Mouse (Mus musculus) kidney, postnatal 25 days (tissue): ENCODE results near the gene Plekho1.
"Not testable (repeated sequence)": the region's sequence is repeated elsewhere in the genome, so short reads cannot be mapped to it uniquely, and the experiment has no call there.

Source experiments
- DNase-seq, 2 experiments: peaks; one replicate each; pipeline ENCODE4 v3.0.0; 2021; ENCODE audit warnings: mixed read lengths in 2 of 2

The Plekho1 gene

DNA sequence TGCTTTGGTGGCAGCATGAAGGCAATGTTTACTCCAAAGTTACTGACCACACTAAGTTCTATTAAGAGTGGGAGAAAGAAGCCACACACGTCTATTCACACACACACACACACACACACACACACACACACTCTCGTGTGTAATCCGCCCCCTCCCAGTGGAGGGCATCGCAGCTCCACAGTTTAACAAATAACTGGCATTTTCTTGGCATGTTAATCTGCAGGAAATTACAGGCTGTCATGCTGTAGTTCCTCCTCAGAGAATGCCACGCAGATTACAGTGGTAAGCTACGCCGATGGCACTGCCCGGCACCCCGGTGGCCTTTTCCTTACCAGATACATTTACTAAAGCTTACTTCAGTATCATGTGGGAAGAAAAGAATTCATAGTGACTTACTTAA is 17.5 kb downstream of the Plekho1 start:
- DNase-seq: peak in 1 of 2 experiments; percentile 26

DNA sequence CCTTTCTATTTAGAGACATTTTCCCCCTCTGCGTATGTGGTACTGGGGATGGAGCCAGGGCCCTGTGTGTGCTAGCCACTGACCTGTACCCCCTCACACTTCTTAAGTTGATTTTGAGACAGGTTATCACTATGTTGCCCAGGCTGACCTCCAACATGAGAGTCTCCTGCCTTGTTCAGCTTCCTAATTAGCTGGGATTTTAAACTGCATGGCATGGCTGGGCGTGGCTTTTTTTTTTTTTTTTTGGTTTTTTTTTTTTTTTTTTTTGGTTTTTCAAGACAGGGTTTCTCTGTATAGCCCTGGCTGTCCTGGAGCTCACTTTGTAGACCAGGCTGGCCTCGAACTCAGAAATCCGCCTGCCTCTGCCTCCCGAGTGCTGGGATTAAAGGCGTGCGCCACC is 18.2 kb downstream of the Plekho1 start:
- not testable (repeated sequence) for DNase-seq

DNA sequence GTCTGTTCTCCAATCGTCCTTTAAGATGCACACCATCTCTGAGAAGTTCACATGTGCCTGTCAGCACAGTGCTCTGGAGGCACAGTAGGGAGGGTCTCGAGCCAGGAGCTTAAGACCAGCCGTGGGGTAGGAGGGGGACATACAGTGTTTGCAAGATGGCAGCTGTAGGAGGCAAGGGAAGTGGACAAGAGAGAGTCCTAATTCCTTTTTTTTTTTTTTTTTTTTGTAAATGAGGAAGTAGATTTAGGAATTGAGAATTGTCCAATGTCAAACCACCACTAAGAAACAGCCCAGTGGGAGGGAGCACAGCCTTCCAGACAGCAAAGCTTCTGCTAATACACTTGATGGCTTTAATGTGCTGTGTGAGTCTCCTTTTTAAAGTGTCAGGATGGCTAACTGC is 18.7 kb downstream of the Plekho1 start:
- no peak for DNase-seq

DNA sequence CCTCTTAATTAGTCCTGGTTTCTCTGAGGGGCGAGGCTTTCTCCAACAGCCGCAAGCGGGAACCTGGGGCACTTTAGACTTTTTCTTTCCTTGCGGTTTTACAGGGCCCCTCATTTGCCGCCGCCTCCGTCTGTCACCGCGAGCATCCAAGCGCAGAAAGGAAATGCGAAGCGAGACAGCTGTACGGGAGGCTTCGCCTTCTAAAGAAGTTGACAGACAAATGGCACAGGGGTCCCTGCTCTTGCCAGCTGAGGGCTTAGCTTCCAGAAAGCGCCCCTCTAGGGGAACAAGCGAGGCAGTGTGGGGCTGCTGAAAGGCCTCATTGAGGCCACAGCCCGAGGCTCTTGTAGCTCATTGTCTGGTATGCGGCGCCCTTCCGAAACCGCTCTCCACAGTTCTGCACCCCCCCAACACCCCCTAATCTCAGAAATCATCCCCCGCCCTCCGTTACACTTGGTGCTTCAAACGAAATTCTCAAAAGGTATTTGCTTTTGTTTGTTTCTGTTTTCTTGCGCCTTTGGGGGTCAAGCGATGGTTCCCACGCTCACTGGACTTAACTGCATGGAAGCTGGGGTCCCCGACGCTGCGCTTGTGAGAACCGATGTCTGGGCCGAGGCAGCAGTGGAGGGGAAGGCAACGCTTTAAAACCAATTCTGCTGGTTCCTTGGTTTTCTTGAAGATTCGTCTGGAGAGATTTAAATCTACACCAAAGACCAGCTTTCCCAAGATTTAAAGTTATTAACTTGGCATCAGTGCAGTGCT is 22.7 kb downstream of the Plekho1 start:
- DNase-seq: no peak

DNA sequence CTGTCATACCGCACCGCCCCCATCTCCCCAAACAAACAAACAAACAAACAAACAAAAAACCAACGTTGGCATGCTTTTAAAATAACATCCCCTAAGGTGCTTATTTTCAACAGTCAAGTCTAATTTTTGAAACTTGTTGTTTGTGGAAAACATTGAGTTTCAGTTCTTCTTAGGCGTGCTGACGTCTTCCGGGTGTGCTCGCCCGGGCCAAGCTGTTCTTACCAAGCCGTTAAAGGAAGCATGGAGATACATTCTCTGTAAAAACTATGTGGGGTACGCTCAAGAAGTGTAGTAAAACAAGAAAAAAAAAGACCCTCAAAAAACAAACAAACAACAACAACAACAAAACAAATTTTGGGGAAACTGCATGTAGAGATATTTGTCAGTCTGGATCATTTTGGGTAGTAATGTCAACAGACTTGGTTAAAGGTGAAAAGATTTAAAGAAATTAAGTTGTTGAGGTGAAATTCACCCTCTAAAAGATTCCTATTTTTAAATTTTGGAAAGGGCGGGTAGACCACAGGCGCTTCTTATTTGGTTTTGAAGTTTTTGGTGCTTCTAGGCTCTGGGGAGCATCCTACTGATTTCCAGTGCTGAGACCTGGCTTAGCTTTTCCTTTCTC is 23.4 kb downstream of the Plekho1 start:
- DNase-seq: no peak

DNA sequence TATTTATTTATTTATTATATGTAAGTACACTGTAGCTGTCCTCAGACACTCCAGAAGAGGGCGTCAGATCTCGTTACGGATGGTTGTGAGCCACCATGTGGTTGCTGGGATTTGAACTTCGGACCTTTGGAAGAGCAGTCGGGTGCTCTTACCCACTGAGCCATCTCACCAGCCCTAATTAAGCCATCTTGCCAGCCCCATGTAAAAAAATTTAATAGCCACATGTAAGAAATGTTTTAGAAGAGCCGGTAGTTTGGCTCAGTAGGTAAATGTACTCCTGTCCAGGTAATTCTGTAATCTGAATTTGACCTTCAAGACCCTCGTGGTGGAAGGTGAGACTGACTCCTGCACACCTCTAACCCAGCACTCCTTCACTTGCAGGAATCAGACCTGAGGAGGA is 25.1 kb downstream of the Plekho1 start:
- DNase-seq: not testable (repeated sequence)

DNA sequence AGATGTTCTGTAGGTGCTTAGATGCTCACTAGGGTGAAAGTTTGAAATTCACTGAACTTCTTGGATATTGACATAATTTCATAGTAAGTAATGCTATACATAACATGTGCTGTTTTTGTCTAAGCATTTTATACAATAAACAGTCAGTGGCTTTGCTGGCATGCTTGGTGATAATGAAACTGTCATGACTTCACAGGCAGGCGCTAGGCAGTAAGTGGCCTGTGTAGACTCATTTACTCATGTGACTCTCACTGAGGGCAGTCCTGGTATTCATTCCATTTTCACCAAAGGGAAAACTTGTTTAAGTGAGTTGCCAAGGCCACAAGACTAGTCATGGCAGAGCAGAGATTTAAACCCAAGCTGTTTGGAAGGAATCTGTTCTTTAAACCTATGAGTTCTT is 26.5 kb downstream of the Plekho1 start:
- DNase-seq: no peak

DNA sequence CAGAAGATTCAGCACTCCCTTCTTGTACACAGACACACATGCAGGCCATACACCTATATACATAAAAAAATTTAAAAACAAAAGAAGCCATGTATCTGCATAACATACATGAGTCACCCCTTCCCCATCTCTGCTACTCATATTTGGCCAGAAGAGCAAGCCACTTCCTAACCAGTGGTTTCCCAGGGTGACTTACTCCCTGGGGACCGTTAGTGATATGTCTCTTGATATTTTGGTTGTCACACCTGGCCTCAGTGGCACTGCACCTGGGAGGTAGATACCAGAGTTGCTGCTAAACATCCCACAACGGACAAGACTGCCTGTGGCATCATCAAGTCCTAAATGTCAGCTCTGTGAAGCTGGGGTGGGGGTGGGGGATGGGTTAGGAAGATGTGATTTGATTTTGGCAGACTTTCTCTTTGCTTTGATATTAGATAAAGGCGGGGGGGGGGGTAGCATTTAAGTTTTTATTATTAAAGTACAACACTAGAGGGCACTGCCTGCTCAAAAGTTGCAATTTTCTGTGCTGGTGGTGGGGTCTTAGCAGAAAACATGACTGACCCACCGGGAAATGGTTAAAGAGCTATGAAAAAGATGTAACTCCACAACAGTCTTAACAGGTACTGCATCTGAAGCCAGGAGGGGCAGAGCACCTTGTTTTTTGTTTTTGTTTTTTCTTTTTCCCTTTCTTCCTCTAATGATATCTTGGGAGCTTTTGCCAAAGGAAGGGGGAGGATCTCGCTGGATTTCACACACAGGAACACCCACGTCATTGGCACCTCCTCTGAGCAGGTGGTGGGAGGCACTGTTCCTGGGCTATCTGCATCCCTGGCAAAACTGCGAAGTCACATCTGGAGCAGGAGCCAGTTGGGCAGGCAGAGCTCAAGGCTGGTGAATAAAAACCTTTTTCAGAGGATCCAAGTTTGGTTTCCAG is 30.0 kb downstream of the Plekho1 start:
- peak in 1 of 2 experiments; percentile 24 for DNase-seq

DNA sequence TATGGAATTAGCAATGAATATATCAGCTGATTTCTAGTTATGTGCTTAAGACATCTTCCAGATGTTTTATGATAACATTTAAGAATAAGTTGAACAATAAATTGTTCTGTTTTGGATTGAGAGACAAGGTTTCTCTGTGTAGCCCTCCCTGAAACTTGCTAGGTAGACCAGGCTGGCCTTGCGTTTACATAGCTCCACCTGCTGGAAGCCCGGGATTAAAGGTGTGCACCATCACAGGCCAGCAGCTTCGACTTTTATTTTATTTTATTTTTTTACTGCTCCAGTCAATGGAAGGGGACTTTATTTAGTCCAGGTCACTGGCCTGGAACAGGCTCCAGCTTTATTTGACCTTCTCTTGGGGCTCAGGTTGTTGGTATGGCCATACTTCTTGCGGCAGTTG is 32.1 kb downstream of the Plekho1 start:
- peak; percentile 58 to 68 for DNase-seq

DNA sequence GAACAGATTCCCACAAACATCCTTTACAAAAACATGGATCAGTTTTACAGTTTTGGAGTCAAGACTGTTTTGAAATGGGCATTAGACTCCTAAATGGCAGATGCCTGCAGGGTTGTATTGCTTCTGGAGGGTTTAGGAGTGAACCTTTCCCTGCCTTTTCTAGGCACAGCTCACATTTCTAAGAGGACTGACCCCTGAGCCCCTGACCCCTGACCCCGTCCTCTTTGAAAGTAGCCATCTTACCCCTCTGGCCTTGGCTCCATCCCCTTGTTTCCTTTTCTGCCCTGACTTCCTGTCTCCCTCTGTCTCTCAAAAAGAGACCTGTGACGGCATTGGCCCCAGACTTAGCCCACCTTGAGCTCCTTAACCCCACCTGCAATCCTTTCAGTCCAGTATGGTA is 32.6 kb downstream of the Plekho1 start:
- no peak for DNase-seq

DNA sequence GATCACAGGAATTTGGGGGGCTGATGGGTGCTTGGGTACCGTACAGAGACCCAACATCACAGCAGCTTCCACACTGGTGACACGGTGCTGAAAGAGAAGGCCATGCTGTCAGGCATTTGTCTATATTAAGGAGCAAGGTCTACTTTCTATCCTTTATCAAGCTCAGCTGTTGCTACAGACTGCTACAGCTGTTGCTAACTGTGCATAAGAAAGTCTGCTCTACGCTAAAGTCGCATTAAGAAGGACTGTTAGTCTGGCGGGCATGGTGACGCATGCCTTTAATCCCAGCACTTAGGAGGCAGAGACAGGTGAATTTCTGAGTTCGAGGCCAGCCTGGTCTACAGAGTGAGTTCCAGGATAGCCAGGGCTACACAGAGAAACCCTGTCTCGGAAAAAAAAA is 33.6 kb downstream of the Plekho1 start:
- not testable (repeated sequence) for DNase-seq

DNA sequence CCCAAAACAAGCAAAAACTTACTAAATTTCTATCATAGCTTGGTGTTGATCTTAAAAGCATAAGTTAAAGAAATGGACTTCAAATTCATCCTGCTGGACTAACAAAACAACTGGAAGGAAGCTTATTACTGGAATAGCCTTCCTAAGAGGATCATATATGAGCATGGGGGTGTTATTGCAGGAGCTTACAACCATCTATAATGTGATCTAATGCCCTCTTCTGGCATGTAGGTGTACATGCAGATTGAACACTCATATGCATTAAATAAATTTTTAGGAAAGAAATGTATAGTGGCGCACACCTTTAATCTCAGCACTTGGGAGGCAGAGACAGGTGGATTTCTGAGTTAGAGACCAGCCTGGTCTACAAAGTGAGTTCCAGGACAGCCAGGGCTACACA is 36.0 kb downstream of the Plekho1 start:
- no peak for DNase-seq

DNA sequence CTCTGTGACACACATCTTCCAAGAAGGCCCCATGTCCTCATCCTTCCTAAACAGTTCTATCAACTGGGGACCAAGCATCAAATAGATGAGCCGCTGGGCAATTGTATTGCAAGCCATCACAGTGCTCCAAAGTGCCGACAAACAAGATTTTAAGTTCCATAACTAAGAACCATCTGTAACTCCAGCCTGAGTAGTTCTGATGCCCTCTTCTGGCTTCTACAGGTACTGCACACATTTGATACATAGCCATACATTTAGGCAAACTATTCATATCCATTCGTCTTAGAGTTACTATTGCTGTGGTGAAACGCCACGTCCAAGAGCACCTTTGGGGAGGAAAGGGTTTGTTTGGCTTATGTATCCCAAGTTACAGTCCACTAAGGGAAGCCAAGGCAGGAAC is 36.7 kb downstream of the Plekho1 start:
- DNase-seq: peak in 1 of 2 experiments; percentile 55

DNA sequence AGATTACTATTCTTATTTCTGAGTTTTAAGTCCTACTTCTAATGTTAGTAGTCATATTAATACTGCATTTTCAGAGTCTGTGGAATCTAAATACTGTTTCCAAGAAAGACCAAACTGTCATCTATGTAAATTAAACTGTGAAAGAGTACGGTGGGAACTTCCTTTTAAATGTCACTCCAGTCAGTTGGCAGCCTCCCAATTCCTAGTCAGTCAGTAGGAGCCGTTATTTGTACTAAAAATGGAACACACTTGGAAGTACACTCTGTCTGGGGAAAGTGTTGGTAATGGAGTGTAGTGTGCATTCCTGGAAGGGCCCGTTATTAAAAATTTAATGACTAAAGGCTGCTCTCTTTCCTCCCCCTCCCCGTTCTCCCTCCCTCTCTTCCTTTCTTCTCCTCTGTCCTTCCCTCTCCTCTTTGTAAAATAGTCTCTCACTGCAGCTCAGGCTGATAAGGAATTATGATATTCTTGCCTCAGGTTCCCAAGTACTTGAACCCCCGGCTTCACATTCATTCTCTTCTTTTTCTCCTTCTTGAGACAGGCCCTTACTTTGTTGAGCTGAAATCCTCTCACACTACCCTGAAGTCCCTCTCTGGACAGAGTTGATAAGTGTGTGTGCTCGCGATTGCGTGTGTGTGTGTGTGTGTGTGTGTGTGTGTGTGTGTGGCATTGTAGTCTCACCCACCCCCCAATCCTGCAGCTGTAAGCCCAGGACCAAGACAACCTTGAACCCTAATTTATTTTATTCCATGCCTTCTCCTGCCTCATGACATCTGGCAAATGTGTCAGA is 38.2 kb downstream of the Plekho1 start:
- DNase-seq: peak; percentile 51 to 59

DNA sequence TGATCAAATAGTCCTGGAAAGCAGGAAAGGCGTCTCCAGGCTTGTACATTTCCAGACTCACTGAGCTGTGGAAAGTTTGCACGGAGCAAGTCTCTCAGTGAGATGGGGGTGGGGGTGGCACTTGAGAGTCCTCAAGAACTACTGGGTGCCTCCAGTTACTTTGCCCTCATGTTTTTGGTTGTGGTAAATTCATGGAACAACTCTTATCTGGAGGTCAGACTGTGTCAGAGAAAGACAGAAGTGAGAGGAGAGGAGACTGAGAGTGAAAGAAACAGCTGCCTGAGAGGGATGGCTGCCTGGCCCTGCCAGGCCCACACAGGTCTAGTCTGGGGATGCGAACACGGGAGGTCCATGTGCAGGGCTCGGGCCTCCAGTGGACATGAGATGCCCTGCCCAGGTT is 40.5 kb downstream of the Plekho1 start:
- no peak for DNase-seq

DNA sequence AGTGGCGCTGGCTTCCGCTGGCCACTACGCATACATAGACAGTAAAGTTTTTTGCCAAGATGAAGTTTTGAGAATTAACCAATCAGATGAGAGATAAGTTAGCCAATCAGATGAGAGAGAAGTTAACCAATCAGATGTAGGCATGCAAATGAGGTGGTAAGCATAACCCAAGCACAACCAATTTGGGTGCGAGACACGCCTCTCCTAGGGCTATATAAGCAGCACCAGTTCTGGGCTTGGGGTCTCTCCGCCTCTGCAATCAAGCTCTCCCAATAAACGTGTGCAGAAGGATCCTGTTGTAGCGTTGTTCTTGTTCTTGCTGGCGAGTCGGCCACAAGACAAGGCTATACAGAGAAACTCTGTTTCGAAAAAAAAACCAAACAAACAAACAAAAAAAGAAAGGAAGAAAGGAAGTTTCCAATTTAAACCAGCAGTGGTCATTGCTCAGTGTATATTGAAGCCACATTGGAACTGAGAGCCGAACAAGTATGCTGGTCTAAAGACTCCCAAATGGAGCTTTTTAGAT is 41.1 kb downstream of the Plekho1 start:
- DNase-seq: not testable (repeated sequence)

DNA sequence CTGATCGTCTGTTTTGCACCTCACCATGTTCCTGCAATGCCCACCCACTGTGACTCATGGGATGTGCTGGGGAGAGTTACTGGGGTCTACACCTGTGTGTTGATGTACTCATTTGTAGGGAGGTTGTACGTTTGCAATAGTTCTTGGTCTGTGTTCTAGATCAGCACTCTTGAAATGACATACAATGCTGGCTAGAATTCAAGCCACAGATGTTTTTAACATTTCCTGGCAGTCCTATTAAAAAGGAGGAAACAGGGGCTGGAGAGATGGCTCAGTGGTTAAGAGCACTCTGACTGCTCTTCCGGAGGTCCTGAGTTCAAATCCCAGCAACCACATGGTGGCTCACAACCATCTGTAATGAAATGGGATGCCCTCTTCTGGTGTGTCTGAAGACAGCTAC is 42.3 kb downstream of the Plekho1 start:
- no peak for DNase-seq

DNA sequence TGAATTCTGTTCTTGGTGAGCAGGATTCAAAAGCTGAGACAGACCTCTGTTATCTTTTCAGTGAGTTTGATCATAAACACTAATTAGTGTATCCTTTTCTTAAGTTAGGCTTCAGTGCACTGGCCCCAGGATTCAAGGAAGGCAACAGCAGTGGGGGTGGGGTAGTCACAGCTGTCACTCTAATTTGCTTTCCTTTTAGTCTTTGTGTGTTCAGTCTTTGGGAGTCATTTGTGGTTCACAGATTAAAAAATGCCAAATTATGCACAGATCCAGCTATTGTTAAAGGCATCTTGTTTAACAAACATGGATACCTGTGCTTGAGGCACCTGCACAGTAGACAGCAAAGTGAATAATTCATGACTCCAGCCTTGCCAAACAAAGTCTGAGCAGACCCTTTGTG is 42.8 kb downstream of the Plekho1 start:
- DNase-seq: no peak

DNA sequence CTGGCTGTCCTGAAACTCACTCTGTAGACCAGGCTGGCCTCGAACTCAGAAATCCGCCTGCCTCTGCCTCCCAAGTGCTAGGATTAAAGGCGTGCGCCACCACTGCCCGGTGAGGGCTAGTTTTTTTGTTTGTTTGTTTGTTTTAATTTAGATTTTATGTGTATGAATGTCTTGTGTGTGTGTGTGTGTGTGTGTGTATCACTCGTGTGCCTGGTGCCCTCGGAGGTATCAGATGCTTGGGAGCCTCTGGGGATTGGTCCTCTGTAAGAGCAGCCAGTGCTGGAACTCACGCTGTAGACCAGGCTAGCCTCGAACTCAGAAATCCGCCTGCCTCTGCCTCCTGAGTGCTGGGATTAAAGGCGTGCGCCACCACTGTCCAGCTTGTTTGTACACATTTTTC is 44.2 kb downstream of the Plekho1 start:
- DNase-seq: not testable (repeated sequence)

DNA sequence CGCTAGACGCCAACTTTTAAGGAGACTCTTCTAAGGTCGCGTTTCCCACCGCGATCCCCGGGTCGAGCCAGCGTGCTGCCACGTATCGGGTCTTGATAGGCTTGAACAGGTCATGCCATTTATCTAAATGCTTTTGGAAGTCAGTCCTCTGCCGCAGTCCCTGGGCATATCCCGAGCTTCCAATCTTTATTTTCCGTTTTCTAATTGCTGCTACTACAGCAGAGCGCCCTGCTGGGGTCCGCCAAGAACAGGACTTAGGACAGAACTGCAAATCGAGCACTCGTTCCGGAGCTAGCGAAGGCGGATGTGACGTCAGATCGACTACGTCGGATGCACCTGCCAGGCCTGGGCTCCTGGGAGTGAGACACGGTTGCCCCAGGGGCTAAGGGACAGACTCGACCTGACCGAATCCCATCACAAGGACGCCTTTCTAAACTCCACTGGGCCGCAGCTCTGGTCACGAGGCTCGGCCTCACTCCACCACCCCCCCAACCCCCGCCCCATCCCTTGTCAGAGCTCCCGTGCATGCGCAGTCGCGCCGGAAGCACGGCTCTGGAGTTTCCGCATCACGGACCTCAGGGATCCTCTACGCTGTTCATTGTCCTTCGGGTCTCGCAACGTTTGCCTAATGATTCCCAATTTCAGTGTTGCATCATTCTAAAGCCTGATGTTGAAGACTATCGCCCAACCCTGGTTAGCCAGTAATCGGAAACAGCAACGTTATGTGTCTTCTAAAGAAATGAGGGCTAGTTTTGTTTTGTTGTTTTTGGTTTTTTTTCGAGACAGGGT is 44.8 kb downstream of the Plekho1 start:
- peak; percentile 93 to 96 for DNase-seq

DNA sequence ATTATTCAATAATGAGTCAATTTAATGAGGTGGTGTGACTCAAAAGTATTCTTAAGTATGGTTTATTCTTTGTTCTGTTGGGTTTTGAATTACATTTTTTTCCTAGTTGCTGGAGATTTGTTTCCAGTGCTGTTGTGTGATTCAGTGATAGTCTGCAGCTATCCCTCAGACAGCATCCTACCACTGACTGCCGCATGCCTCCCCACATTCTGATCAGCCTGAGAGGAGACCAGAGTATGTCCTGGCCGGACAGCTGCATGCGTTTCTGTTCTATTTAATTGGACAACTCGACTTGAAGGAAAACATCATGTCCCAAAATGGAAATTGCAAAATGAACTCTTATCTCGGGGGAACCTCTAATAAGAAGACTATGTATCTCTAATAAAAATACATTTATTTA is 47.5 kb downstream of the Plekho1 start:
- DNase-seq: no peak
